ENCODE assay signal across 8 mouse cellular contexts in the genomic region with DNA sequence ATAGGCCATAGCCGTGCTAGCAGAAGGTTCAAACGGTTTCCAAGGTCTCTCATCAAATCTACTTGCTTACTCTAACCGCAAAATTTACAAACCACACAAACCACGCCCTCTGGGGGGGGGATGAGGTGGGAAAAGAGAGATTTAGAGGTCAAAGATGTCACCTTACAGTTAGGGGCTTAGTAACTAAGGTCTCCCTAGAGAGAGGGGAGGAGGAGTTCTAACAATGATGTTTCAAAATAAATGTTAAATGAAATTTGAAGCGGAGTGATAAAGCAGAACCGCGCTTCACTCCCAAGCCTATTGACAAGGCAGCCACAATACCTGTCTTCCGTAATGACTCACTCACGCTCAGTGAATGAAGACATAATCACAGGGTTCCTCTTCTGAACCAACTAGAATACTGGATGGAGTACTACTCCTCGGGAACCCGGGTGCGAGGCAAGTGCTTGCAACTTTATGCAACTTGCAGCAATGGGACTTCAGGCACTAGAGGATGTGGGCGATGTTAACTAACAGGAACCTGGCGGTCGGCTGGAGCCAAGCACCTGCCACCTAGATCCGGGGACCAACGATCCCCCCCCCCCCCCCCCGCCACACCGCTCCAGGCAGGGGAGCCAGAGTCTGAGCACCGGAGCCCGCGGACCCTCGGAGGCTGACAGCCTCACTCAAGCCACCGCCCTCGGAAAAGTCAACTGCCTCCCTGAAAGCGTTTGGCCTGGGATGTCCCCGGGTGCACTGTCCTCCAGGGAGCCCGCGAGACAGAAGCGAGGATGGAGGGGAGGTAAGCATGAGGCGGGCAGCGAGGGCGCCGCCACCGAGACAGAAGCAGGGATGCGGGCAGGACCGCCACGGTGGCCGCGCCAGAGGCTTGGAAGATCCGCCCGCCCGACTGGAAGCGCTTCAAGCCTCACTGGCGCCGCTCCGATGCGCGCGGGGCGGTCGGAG. TPM values are rescaled to one million over a fixed set of nuclear protein-coding genes. Genes with fewer than 3 reads are reported as not detected.
DNase-seq lines count a peak whose midpoint lies in the region; ATAC-seq and TF ChIP-seq lines count a peak whose summit lies in the region.

No protein-coding gene starts in this region.

- no peaks in the 10 kb centered on the region for H3K27me3 ChIP-seq in testis, adult 2 months (ENCODE audit: control insufficient read depth, insufficient read depth, low read length)
- H3K27me3 ChIP-seq in cerebellum, adult 2 months (ENCODE audit: control insufficient read depth, insufficient read depth, low read length) = no peaks in the 10 kb centered on the region
- H3K27me3 ChIP-seq in kidney, embryonic 15.5 days = no peaks in the 10 kb centered on the region

- H3K9me3 ChIP-seq in kidney, embryonic 15.5 days (replicated peaks) = no peaks in the 10 kb centered on the region

- peak; percentile 57 for ATAC-seq in kidney, embryonic 15.5 days (replicated peaks; ENCODE audit: low FRiP score)

- no peak for TF ChIP-seq CTCF in testis, adult 2 months (IDR thresholded peaks at IDR 0.05; ENCODE audit: control insufficient read depth, insufficient read depth, insufficient replicate concordance, low read depth, low read length)
- 0 out of 2 replicates have a peak, but pooled peaks have one; percentile 2 for TF ChIP-seq CTCF in cerebellum, adult 2 months (IDR thresholded peaks at IDR 0.05; ENCODE audit: borderline replicate concordance, insufficient read depth, low read depth, low read length)

- H3K36me3 ChIP-seq in testis, adult 2 months (ENCODE audit: control insufficient read depth, insufficient read depth, low read length) = peaks cover 2% of the 10 kb centered on the region
- H3K36me3 ChIP-seq in kidney, embryonic 15.5 days = no peaks in the 10 kb centered on the region

- peak overlapping the region; percentile 92 for H3K4me3 ChIP-seq in testis, adult 2 months (ENCODE audit: control insufficient read depth, low read depth, low read length)
- H3K4me3 ChIP-seq in cerebellum, adult 2 months (replicated peaks; ENCODE audit: insufficient read depth, low read depth, low read length) = peak overlapping the region; percentile 80
- peak overlapping the region; percentile 76 for H3K4me3 ChIP-seq in kidney, embryonic 15.5 days (replicated peaks)

- peak overlapping the region; percentile 95 for H3K4me2 ChIP-seq in kidney, embryonic 15.5 days

- DNase-seq in testis, postnatal 10 days (ENCODE audit: low spot score) = no peak
- peak; percentile 26 to 49 for DNase-seq in cerebellum, adult 2 months
- peak; percentile 21 to 36 for DNase-seq in frontal cortex, adult 2 months (ENCODE audit: extremely low spot score in 1 of 2, low spot score in 1 of 2)
- peak; percentile 35 for DNase-seq in lung, postnatal 10 days
- DNase-seq in right cerebral cortex, postnatal 14 days = peak; percentile 26
- no peak for DNase-seq in layer of hippocampus, postnatal 10 days (ENCODE audit: low spot score in 2 of 2)

- TF ChIP-seq POLR2A in testis, adult 2 months (IDR thresholded peaks at IDR 0.05; ENCODE audit: control insufficient read depth, low read depth, low read length) = no peak
- no peak for TF ChIP-seq POLR2A in cerebellum, adult 2 months (IDR thresholded peaks at IDR 0.05; ENCODE audit: borderline replicate concordance, insufficient read depth, low read length)

- peak overlapping the region; percentile 73 for H3K9ac ChIP-seq in kidney, embryonic 15.5 days

- WGBS in cerebellum, adult 2 months = under 1% methylated on average over 52 of the region's 52 CpGs
- 1% methylated on average over 52 of the region's 52 CpGs for WGBS in kidney, embryonic 15.5 days

- peaks cover 3% of the 10 kb centered on the region; the same call in 1 of the 2 replicates for H3K4me1 ChIP-seq in testis, adult 2 months (ENCODE audit: control insufficient read depth, insufficient read depth, low read length)
- no peaks in the 10 kb centered on the region; the same call in 1 of the 2 replicates for H3K4me1 ChIP-seq in cerebellum, adult 2 months (ENCODE audit: control insufficient read depth, insufficient read depth, low read length)
- H3K4me1 ChIP-seq in kidney, embryonic 15.5 days = peaks cover 13% of the 10 kb centered on the region

- peak overlapping the region; percentile 86 for H3K27ac ChIP-seq in testis, adult 2 months (ENCODE audit: control insufficient read depth, insufficient read depth, low read depth, low read length)
- H3K27ac ChIP-seq in cerebellum, adult 2 months (ENCODE audit: insufficient read depth, low read length) = peak overlapping the region; percentile 83
- H3K27ac ChIP-seq in kidney, embryonic 15.5 days = peak overlapping the region; percentile 84

RNA-seq across cellular contexts. Expression of a gene that starts 0.7 kb away (rescaled TPM):
- 12.5 and 12.7 TPM in 2 replicates for polyA plus RNA-seq in testis, adult 2 months (2012; rRNA removed)
- 26.2 and 29.0 TPM in 2 replicates for polyA plus RNA-seq in cerebellum, adult 2 months (2012; rRNA removed)
- 19.2 and 21.3 TPM in 2 replicates for polyA plus RNA-seq in frontal cortex, adult 2 months (2012; rRNA removed)
- polyA plus RNA-seq in kidney, embryonic 15.5 days (2015; fragmentation: Nextera tagmentation; extraction: Ambion mirVana) = 36.8 and 38.0 TPM in 2 replicates
- 10 to 100 TPM; 22.0 to 25.1 TPM for total RNA-seq in layer of hippocampus, postnatal 10 days (2021)

RNA-seq across cellular contexts. Expression of a gene that starts 0.7 kb away (rescaled TPM):
- polyA plus RNA-seq in testis, adult 2 months (2012; rRNA removed) = 26.9 and 33.0 TPM in 2 replicates
- polyA plus RNA-seq in cerebellum, adult 2 months (2012; rRNA removed) = 4.3 and 4.4 TPM in 2 replicates
- 7.2 and 8.5 TPM in 2 replicates for polyA plus RNA-seq in frontal cortex, adult 2 months (2012; rRNA removed)
- 1.2 and 1.7 TPM in 2 replicates for polyA plus RNA-seq in kidney, embryonic 15.5 days (2015; fragmentation: Nextera tagmentation; extraction: Ambion mirVana)
- total RNA-seq in layer of hippocampus, postnatal 10 days (2021) = 1 to 10 TPM; 6.8 to 8.7 TPM

RNA-seq across cellular contexts. Expression of a gene that starts 8.8 kb away (rescaled TPM):
- 17.8 and 18.3 TPM in 2 replicates for polyA plus RNA-seq in testis, adult 2 months (2012; rRNA removed)
- polyA plus RNA-seq in cerebellum, adult 2 months (2012; rRNA removed) = 17.6 and 20.2 TPM in 2 replicates
- 15.1 and 18.3 TPM in 2 replicates for polyA plus RNA-seq in frontal cortex, adult 2 months (2012; rRNA removed)
- 23.8 and 24.8 TPM in 2 replicates for polyA plus RNA-seq in kidney, embryonic 15.5 days (2015; fragmentation: Nextera tagmentation; extraction: Ambion mirVana)
- 10 to 100 TPM; 12.0 to 14.5 TPM for total RNA-seq in layer of hippocampus, postnatal 10 days (2021)

RNA-seq across cellular contexts. Expression of a gene that starts 42.7 kb away (rescaled TPM):
- polyA plus RNA-seq in testis, adult 2 months (2012; rRNA removed) = 11.2 and 13.7 TPM in 2 replicates
- polyA plus RNA-seq in cerebellum, adult 2 months (2012; rRNA removed) = 39.4 and 43.7 TPM in 2 replicates
- polyA plus RNA-seq in frontal cortex, adult 2 months (2012; rRNA removed) = 49.0 and 56.4 TPM in 2 replicates
- 60.7 and 62.8 TPM in 2 replicates for polyA plus RNA-seq in kidney, embryonic 15.5 days (2015; fragmentation: Nextera tagmentation; extraction: Ambion mirVana)
- 10 to 100 TPM; 38.2 to 40.3 TPM for total RNA-seq in layer of hippocampus, postnatal 10 days (2021)

RNA-seq across cellular contexts. Expression of a gene that starts 43.1 kb away (rescaled TPM):
- polyA plus RNA-seq in testis, adult 2 months (2012; rRNA removed) = 17.1 and 26.5 TPM in 2 replicates
- 31.1 and 34.7 TPM in 2 replicates for polyA plus RNA-seq in cerebellum, adult 2 months (2012; rRNA removed)
- 37.1 and 40.9 TPM in 2 replicates for polyA plus RNA-seq in frontal cortex, adult 2 months (2012; rRNA removed)
- 23.2 and 23.4 TPM in 2 replicates for polyA plus RNA-seq in kidney, embryonic 15.5 days (2015; fragmentation: Nextera tagmentation; extraction: Ambion mirVana)
- total RNA-seq in layer of hippocampus, postnatal 10 days (2021) = 10 to 100 TPM; 15.4 to 17.7 TPM

Comparison
In these comparisons a context has a peak if more than half of its experiments do, and no peak if none do; other contexts are left out.
1. DNase-seq: peak in cerebellum, adult 2 months (2 of 2), frontal cortex, adult 2 months (2 of 2), lung, postnatal 10 days (single experiment) and right cerebral cortex, postnatal 14 days (single experiment); none in testis, postnatal 10 days (single experiment) and layer of hippocampus, postnatal 10 days (0 of 2).
2. Peak in every context shown above with its lines, with median percentiles within 50 percentile points of each other: H3K27ac ChIP-seq and H3K4me3 ChIP-seq.